Mouse (Mus musculus) embryonic stem cell, embryonic (primary cell): Measurements from ENCODE around the gene Nos1ap.

ENCODE experiments used
- CTCF ChIA-PET, 4 experiments: fragments of 300-600 bp in 2 of 4; fragments of 350-600 bp in 2 of 4; sonication (Branson Sonifier 250); formaldehyde crosslinking; loops; one replicate each; lab custom pipeline; 2022; ENCODE audit warnings: inconsistent platforms in 2 of 4; lab: Charles Lee
- POLR2A ChIA-PET, 4 experiments: fragments of 300-600 bp in 2 of 4; fragments of 350-600 bp in 2 of 4; sonication (Branson Sonifier 250); formaldehyde crosslinking; loops; one replicate each; lab custom pipeline; 2022; ENCODE audit warnings: antibody characterized with exemption in 4 of 4, inconsistent platforms in 1 of 4; lab: Charles Lee

The Nos1ap gene

GRCm38 (mm10) chr1:170371191-170371792 lies 218.4 kb downstream of the Nos1ap start:
- ChIA-PET CTCF (no interaction called here), POLR2A (no interaction called here)

DNA sequence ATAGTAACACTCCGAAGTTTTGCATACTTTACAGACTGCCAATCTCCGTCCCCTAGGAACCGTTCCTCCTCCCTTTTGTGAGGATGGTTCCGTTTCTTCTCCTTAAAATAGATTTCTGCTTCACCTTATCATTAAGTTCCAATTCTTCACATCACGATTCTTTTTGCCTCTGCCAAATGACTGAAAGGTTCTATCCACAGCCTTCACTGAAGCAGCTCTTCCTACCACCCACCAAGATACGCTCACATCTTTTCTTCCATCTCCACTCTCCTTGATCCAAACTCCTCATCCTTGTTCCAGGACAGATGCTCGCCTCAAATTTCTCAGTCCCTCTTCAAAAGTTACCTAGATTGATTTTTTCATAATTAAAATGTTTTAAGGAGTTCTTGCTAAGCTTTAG lies 220.8 kb downstream of the Nos1ap start:
- POLR2A ChIA-PET = no interaction called here
- CTCF ChIA-PET = no interaction called here

GRCm38 (mm10) chr1:170366981-170367700 lies 222.5 kb downstream of the Nos1ap start:
- ChIA-PET POLR2A (no interaction called here), CTCF (no interaction called here)

- ChIA-PET CTCF (no interaction called here), POLR2A (interaction anchor here in 1 of 4 experiments (0.6 kb wide), 1 partner anchor 85 kb away, joined by 3 read pairs; no protein-coding TSS in a partner anchor)
Measured at GRCm38 (mm10) chr1:170363746-170364145, 225.9 kb downstream of the Nos1ap start.

DNA sequence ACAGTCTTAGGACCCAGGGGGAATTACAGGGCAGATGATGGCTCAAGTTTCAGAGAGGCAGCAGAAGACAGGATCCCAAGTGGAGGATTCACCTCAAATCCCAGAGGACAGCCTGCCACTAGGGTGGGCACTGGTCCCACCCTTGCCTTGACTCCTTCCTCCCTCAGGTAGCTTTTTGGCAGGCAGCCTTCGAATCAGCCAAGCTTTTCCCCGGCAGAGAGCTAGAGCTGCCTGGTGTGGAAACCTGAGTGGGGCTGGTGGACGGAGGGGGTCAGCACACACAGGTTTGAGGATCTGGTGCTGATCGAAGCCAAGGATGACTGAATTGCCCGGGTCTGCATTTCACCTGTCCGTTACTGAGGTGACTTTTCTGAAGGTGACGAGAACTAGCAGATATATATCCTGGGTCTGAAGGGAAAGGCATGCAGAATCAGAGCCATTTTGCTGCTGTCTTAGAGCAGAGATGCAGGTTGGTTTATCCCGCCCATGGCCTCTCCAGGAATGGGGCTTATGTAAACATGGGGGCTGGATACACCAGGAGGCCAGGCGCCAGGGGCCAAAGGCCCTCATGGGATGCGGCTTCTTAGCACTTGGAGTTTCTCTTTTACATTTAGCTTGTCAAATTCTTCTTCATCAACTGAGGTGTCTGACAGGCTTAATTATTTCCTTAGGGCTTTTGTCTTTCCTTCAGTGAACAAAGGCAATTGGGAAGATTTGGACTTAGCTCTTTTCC lies 229.3 kb downstream of the Nos1ap start:
- ChIA-PET POLR2A (no interaction called here), CTCF (no interaction called here)

DNA sequence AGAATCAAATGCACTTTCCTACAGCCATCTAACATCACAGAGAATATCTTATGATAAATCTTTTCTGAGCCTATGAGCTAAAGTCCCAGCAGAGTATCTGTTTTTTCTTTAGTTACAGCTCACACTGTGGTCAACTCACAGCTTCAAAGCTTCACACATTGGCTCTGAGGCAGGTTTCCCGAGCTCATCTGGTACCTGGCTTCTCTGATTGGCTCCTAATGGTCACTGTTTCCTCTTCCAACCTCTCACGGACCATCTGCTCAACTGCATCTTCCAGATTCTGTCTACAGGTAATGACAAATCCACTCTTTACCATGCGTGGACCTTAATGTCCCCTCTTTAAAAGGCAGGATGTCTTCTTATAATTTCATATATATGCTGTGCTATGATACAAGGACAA lies 236.3 kb downstream of the Nos1ap start:
- POLR2A ChIA-PET = no interaction called here
- CTCF ChIA-PET = no interaction called here

- ChIA-PET CTCF (no interaction called here), POLR2A (no interaction called here)
Measured at GRCm38 (mm10) chr1:170351080-170351479, 238.6 kb downstream of the Nos1ap start.

GRCm38 (mm10) chr1:170346266-170346665 lies 243.4 kb downstream of the Nos1ap start:
- CTCF ChIA-PET = no interaction called here
- POLR2A ChIA-PET = no interaction called here

DNA sequence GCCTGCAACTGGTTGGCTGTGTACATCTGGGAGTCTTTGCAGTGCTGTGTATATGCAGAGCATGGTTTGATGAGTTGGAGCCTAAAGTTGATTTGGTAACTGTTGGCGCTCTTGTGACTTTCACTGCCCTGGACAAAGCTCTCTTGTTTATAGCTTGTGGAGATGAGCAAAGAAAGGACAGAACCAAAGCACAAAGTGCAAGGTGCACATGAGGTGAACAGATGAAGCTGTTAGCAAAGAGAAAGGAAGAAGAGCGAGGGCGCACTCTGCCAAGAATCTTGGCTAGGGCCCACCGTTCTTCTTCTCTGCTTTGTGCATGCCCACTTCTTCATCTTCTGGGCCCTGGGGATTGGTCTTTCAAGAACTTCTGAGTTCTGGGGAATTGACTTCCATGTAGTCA lies 245.8 kb downstream of the Nos1ap start:
- POLR2A ChIA-PET = no interaction called here
- CTCF ChIA-PET = no interaction called here

DNA sequence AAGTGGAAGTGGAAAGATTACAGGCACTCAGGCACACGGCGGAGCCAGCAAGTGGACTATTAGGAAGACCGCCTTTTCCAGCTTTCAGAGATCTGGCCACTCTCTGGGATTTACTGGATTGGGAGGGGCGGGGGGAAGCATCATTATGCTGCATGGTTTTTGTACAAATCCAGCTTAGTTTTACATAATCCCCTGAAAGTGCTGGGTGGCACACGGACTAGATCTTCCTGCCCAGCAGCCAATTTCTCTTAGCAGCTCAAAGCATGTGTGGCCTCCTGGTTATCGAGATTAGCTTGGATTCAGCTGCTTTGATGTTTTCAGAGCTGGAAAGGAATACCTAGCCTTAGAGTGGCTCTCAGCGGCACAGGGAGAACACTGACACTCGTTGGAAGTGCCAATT lies 246.6 kb downstream of the Nos1ap start:
- POLR2A ChIA-PET = no interaction called here
- CTCF ChIA-PET = interaction anchor here in 2 of 4 experiments (0.6 to 0.9 kb wide), 2 partner anchors 41 to 151 kb away, joined by 3 read pairs; no protein-coding TSS in a partner anchor

GRCm38 (mm10) chr1:170339943-170340342 lies 249.7 kb downstream of the Nos1ap start:
- ChIA-PET CTCF (no interaction called here), POLR2A (no interaction called here)

GRCm38 (mm10) chr1:170332775-170333174 lies 256.9 kb downstream of the Nos1ap start:
- ChIA-PET CTCF (no interaction called here), POLR2A (no interaction called here)

DNA sequence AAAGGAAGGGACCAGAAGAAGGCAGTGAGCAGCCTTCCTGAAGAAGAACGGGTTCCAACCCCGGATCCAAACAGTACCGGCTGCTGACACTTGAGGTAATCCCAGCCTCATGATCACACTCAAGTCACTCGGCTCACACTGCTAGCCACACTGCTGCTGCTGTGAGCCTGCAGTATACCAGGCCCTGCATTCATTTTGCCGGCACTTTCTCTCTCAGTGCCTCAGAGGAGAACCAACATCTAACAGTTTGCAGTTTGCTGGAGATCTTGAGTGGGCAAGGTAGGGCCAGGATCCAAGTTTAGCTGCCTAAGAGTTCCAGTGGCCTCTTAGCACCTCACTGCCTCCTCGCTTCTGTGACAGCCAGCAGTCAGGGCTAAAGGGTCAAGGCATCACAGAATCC lies 257.7 kb downstream of the Nos1ap start:
- POLR2A ChIA-PET = no interaction called here
- CTCF ChIA-PET = no interaction called here

GRCm38 (mm10) chr1:170325277-170325676 lies 264.4 kb downstream of the Nos1ap start:
- CTCF ChIA-PET = no interaction called here
- POLR2A ChIA-PET = no interaction called here

- POLR2A ChIA-PET = interaction anchor here in 1 of 4 experiments (0.6 kb wide), 1 partner anchor 1888 kb away, joined by 3 read pairs; no protein-coding TSS in a partner anchor
- CTCF ChIA-PET = no interaction called here
Measured at GRCm38 (mm10) chr1:170324312-170324711, 265.3 kb downstream of the Nos1ap start.

GRCm38 (mm10) chr1:170323001-170323400 lies 266.7 kb downstream of the Nos1ap start:
- ChIA-PET POLR2A (no interaction called here), CTCF (no interaction called here)

GRCm38 (mm10) chr1:170322046-170322445 lies 267.6 kb downstream of the Nos1ap start:
- CTCF ChIA-PET = no interaction called here
- POLR2A ChIA-PET = no interaction called here

DNA sequence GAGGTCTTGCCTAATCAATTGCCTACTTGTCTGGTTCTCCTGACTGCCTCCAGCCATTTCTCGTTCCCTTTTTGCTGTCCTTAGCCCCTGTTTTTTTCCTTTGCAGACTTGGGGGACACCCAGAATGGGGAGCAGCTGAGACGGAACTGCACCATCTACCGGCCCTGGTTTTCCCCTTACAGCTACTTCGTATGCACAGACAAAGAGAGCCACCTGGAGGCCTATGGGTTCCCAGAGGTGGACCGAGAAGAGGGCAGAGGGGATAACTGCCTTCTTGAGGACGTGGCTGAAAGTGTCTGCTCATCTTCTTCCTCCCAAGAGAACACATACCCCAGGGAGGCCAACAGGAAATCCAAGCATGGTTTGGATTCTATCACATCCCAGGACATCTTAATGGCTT lies 278.2 kb downstream of the Nos1ap start:
- CTCF ChIA-PET = no interaction called here
- POLR2A ChIA-PET = no interaction called here

DNA sequence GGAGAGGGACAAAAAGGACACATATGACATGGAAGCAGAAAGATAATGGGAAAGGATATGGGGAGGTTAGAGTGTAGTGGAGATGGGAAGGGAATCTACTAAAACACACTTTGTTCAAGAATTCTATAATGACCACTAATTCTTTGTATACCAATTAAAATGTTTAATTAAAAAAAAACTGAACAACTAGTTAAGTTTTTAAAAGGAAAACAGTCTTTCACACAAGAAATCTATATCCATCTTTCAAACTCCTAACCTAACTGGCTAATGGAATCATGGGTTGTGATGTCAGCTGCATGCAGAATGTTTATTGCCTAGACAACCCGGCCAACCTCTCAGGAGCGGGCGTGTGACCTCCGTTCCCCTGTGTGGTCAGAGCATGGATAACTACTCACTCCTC lies 281.2 kb downstream of the Nos1ap start, which contains the start of gene Spata46:
Spata46 (plus strand) TSS at position 301 of the 400 bp plus-strand sequence.
- CTCF ChIA-PET = no interaction called here
- POLR2A ChIA-PET = no interaction called here

- ChIA-PET CTCF (no interaction called here), POLR2A (no interaction called here)
Measured at GRCm38 (mm10) chr1:170306232-170306631, 283.4 kb downstream of the Nos1ap start, which contains the start of gene Gm7694. Gene Gm7694 (minus strand): TSS chr1:170306332.
